Mouse (Mus musculus) megakaryocyte, adult 5-6 weeks (primary cell): ENCODE data around the gene Smim26. TPM values are rescaled to one million over a fixed set of nuclear protein-coding genes. Genes with fewer than 3 reads are reported as not detected.
A peak's percentile ranks its signal among the peaks of the same experiment; 100 is the strongest.
"Not testable (repeated sequence)": the region's sequence is repeated elsewhere in the genome, so short reads cannot be mapped to it uniquely, and the experiment has no call there.

ENCODE experiments used
- ATAC-seq: 2 replicates; pipeline ENCODE4 v1.8.0; 2016; ENCODE audit warnings: mild to moderate bottlenecking, inconsistent platforms; ENCODE audit not compliant: poor library complexity, severe bottlenecking
- total RNA-seq, 2 experiments: library from RNA; stranded (forward) in 1 of 2; stranded (reverse) in 1 of 2; fragments of 153-499, 151-499 nt in 1 of 2; fragments of 221-1000, 200-1000 nt in 1 of 2; gene quantifications; 2 replicates each; pipeline versions ENCODE4 v1.2.3 to v1.2.4; 2015 to 2017

Smim26 gene
- total RNA-seq (2015) (15.2 and 17.4 TPM in 2 replicates), total RNA-seq (2017) (1.8 and 19.5 TPM in 2 replicates)

GRCm38 (mm10) chr2:144593951-144594651 is at the start of gene Smim26:
Smim26 (plus strand) TSS chr2:144594054.
- ATAC-seq, result peak; percentile 98

GRCm38 (mm10) chr2:144544630-144545029 is 49.2 kb upstream of the Smim26 start:
- no peak for ATAC-seq

GRCm38 (mm10) chr2:144545061-144545460 is 48.8 kb upstream of the Smim26 start:
- ATAC-seq, result no peak

- no peak for ATAC-seq
Observed at GRCm38 (mm10) chr2:144545481-144545880, 48.4 kb upstream of the Smim26 start.

GRCm38 (mm10) chr2:144547559-144547958 is 46.3 kb upstream of the Smim26 start:
- no peak for ATAC-seq

- ATAC-seq, result peak; percentile 82
Observed at GRCm38 (mm10) chr2:144550529-144550928, 43.3 kb upstream of the Smim26 start, which contains the start of gene Rbbp9. Rbbp9 (minus strand) TSS chr2:144550869.

GRCm38 (mm10) chr2:144553905-144554304 is 39.9 kb upstream of the Smim26 start:
- ATAC-seq, result no peak

GRCm38 (mm10) chr2:144555286-144555819 is 38.5 kb upstream of the Smim26 start:
- peak; percentile 19 for ATAC-seq

GRCm38 (mm10) chr2:144555820-144556552 is 37.9 kb upstream of the Smim26 start, which contains the start of gene Sec23b:
Sec23b (plus strand) TSS chr2:144556229.
- ATAC-seq, result peak; percentile 92

GRCm38 (mm10) chr2:144588723-144589122 is 5.1 kb upstream of the Smim26 start:
- no peak for ATAC-seq

GRCm38 (mm10) chr2:144593036-144593435 is 818 bp upstream of the Smim26 start:
- ATAC-seq, result not testable (repeated sequence)

- ATAC-seq, result no peak
Observed at GRCm38 (mm10) chr2:144598006-144598405, 4.2 kb downstream of the Smim26 start.

GRCm38 (mm10) chr2:144599831-144600687 is 6.2 kb downstream of the Smim26 start, which contains the start of gene Dtd1:
Dtd1 (plus strand) TSS chr2:144599897.
- peak; percentile 98 for ATAC-seq

GRCm38 (mm10) chr2:144601576-144601975 is 7.7 kb downstream of the Smim26 start:
- ATAC-seq, result no peak

GRCm38 (mm10) chr2:144613956-144614355 is 20.1 kb downstream of the Smim26 start:
- no peak for ATAC-seq

- peak; percentile 60 for ATAC-seq
Observed at GRCm38 (mm10) chr2:144617074-144617874, 23.4 kb downstream of the Smim26 start.

- no peak for ATAC-seq
Observed at GRCm38 (mm10) chr2:144621491-144621890, 27.6 kb downstream of the Smim26 start.

GRCm38 (mm10) chr2:144633551-144633950 is 39.7 kb downstream of the Smim26 start:
- ATAC-seq, result no peak

- no peak for ATAC-seq
Observed at GRCm38 (mm10) chr2:144634231-144634630, 40.4 kb downstream of the Smim26 start.

- no peak for ATAC-seq
Observed at GRCm38 (mm10) chr2:144634729-144635128, 40.9 kb downstream of the Smim26 start.
